Mouse (Mus musculus): Measurements from ENCODE around the gene Mettl7a1. TPM values are rescaled to one million over a fixed set of nuclear protein-coding genes. Genes with fewer than 3 reads are reported as not detected.

The Mettl7a1 gene
- polyA plus RNA-seq, 1 experiment from 2014 or later = 3.8 TPM

Other genes starting within 250 kb of the Mettl7a1 start
- 18.9 and 21.4 TPM in 2 replicates for gene Atf1, start 76.3 kb upstream of the Mettl7a1 start, polyA plus RNA-seq (2015; fragmentation: Nextera tagmentation; extraction: Ambion mirVana)
- gene Tmprss12, start 23.3 kb upstream of the Mettl7a1 start, polyA plus RNA-seq (2015; fragmentation: Nextera tagmentation; extraction: Ambion mirVana) = not detected in 2 replicates
- not detected in 2 replicates for gene Mettl7a3, start 30.8 kb downstream of the Mettl7a1 start, polyA plus RNA-seq (2015; fragmentation: Nextera tagmentation; extraction: Ambion mirVana)
- gene Methig1, start 49.0 kb downstream of the Mettl7a1 start, polyA plus RNA-seq (2015; fragmentation: Nextera tagmentation; extraction: Ambion mirVana) = not detected in 2 replicates
- gene Mettl7a2, start 49.1 kb downstream of the Mettl7a1 start, polyA plus RNA-seq (2015; fragmentation: Nextera tagmentation; extraction: Ambion mirVana) = not detected in 2 replicates
- gene Higd1c, start 60.4 kb downstream of the Mettl7a1 start, polyA plus RNA-seq (2015; fragmentation: Nextera tagmentation; extraction: Ambion mirVana) = not detected in 2 replicates
- 0.09 TPM in 2 replicates for gene Gm5475, start 118.0 kb downstream of the Mettl7a1 start, polyA plus RNA-seq (2015; fragmentation: Nextera tagmentation; extraction: Ambion mirVana)
- gene Slc11a2, start 120.9 kb downstream of the Mettl7a1 start, polyA plus RNA-seq (2015; fragmentation: Nextera tagmentation; extraction: Ambion mirVana) = 20.3 and 28.2 TPM in 2 replicates
- gene Letmd1, start 164.9 kb downstream of the Mettl7a1 start, polyA plus RNA-seq (2015; fragmentation: Nextera tagmentation; extraction: Ambion mirVana) = 52.4 and 58.7 TPM in 2 replicates
- gene Csrnp2, start 191.3 kb downstream of the Mettl7a1 start, polyA plus RNA-seq (2015; fragmentation: Nextera tagmentation; extraction: Ambion mirVana) = 56.3 and 56.9 TPM in 2 replicates
- gene Tfcp2, start 247.9 kb downstream of the Mettl7a1 start, polyA plus RNA-seq (2015; fragmentation: Nextera tagmentation; extraction: Ambion mirVana) = 30.7 and 35.1 TPM in 2 replicates